Mouse (Mus musculus) CH12.LX (cell line): ENCODE measurements around the gene Pck1. TPM values are rescaled to one million over a fixed set of nuclear protein-coding genes. Genes with fewer than 3 reads are reported as not detected.

Experiments
- DNase-seq: peaks from one replicate; pipeline ENCODE4 v3.0.0-alpha.2; 2013; ENCODE audit errors: extremely low read depth
- H3K27ac ChIP-seq: 2 replicates; pipeline ENCODE4 v1.5.1; 2012; ENCODE audit warnings: low read depth, mild to moderate bottlenecking, control low read depth, moderate library complexity; ENCODE audit not compliant: insufficient read depth
- H3K27me3 ChIP-seq: replicated peaks from 2 replicates; pipeline ENCODE3; 2012; ENCODE audit warnings: inconsistent platforms
- H3K36me3 ChIP-seq, 2 experiments: replicated peaks in 1 of 2; 2 replicates each; pipeline versions ENCODE3 to v1.6.1; 2012; ENCODE audit warnings: inconsistent platforms in 1 of 2, low read length in 1 of 2, mild to moderate bottlenecking in 1 of 2, mixed read lengths in 1 of 2, moderate library complexity in 1 of 2; ENCODE audit not compliant: control insufficient read depth in 1 of 2, insufficient read depth in 1 of 2
- H3K4me1 ChIP-seq, 2 experiments: 2 replicates each; pipeline ENCODE4 v1.6.1; 2012; ENCODE audit warnings: inconsistent platforms in 1 of 2, moderate library complexity in 1 of 2; ENCODE audit not compliant: insufficient read depth in 2 of 2, control insufficient read depth in 1 of 2
- H3K4me2 ChIP-seq: 2 replicates; pipeline ENCODE4 v1.6.1; 2012; ENCODE audit warnings: low read depth, mild to moderate bottlenecking, control low read depth; ENCODE audit not compliant: poor library complexity, insufficient read depth, severe bottlenecking
- H3K4me3 ChIP-seq, 3 experiments: fragments of 150-350 bp in 1 of 3; sonication (generic) in 1 of 3; replicated peaks in 1 of 3; 2 replicates each; pipeline versions ENCODE3 to v1.5.1; 2011 to 2012; ENCODE audit warnings: low read depth in 2 of 3, low read length in 2 of 3, mild to moderate bottlenecking in 2 of 3, moderate library complexity in 2 of 3, control low read depth in 1 of 3, improper control_type of control experiment in 1 of 3, inconsistent platforms in 1 of 3, mixed read lengths in 1 of 3; ENCODE audit not compliant: poor library complexity in 1 of 3
- H3K79me2 ChIP-seq: replicated peaks from 2 replicates; pipeline ENCODE4 v1.6.1; 2012; ENCODE audit warnings: mild to moderate bottlenecking, moderate library complexity; ENCODE audit not compliant: control insufficient read depth, poor library complexity, insufficient read depth, severe bottlenecking; ENCODE audit errors: extremely low read depth
- H3K9ac ChIP-seq: 2 replicates; pipeline ENCODE4 v1.6.1; 2012; ENCODE audit warnings: low read depth, mild to moderate bottlenecking, control low read depth, moderate library complexity; ENCODE audit not compliant: insufficient read depth
- H3K9me3 ChIP-seq: replicated peaks from 2 replicates; pipeline ENCODE3; 2012; ENCODE audit warnings: low read length, inconsistent platforms, mixed read lengths
- BHLHE40 ChIP-seq: IDR thresholded peaks from 2 replicates; pipeline ENCODE4 v1.6.1; 2011; ENCODE audit warnings: mild to moderate bottlenecking, low read depth, low read length, improper control_type of control experiment
- CTCF ChIP-seq, 2 experiments: IDR thresholded peaks in 1 of 2; conservative IDR thresholded peaks in 1 of 2; 2 replicates each; pipeline ENCODE4 v1.5.1; 2011 to 2012; ENCODE audit warnings: low read depth in 2 of 2, low read length in 2 of 2, improper control_type of control experiment in 1 of 2, inconsistent platforms in 1 of 2, mild to moderate bottlenecking in 1 of 2, moderate library complexity in 1 of 2
- ELF1 ChIP-seq: IDR thresholded peaks from 2 replicates; pipeline ENCODE4 v1.6.1; 2014; ENCODE audit warnings: low read depth, mild to moderate bottlenecking, inconsistent platforms, low read length, improper control_type of control experiment
- EP300 ChIP-seq: IDR thresholded peaks from 2 replicates; pipeline ENCODE4 v1.6.1; 2011; ENCODE audit warnings: low read length, improper control_type of control experiment
- ETS1 ChIP-seq: conservative IDR thresholded peaks from 2 replicates; pipeline ENCODE4 v1.6.1; 2012; ENCODE audit warnings: low read depth, mild to moderate bottlenecking, inconsistent platforms, low read length, improper control_type of control experiment, moderate library complexity
- JUND ChIP-seq: conservative IDR thresholded peaks from 2 replicates; pipeline ENCODE4 v1.6.1; 2011; ENCODE audit warnings: low read depth, low read length, improper control_type of control experiment
- MAFK ChIP-seq: IDR thresholded peaks from 2 replicates; pipeline ENCODE4 v1.6.1; 2011; ENCODE audit warnings: low read length, improper control_type of control experiment; ENCODE audit not compliant: insufficient replicate concordance
- MAX ChIP-seq: IDR thresholded peaks from 2 replicates; pipeline ENCODE4 v1.6.1; 2011; ENCODE audit warnings: low read length, improper control_type of control experiment
- MEF2A ChIP-seq: IDR thresholded peaks from 2 replicates; pipeline ENCODE4 v1.6.1; 2014; ENCODE audit warnings: low read depth, mild to moderate bottlenecking, inconsistent platforms, low read length, improper control_type of control experiment, borderline replicate concordance
- NELFE ChIP-seq: IDR thresholded peaks from 2 replicates; pipeline ENCODE4 v1.6.1; 2011; ENCODE audit warnings: low read depth, low read length, improper control_type of control experiment
- PAX5 ChIP-seq: IDR thresholded peaks from 2 replicates; pipeline ENCODE4 v1.6.1; 2012; ENCODE audit warnings: low read length, inconsistent platforms, mixed read lengths
- TBP ChIP-seq: conservative IDR thresholded peaks from 2 replicates; pipeline ENCODE4 v1.6.1; 2011; ENCODE audit warnings: low read depth, low read length, improper control_type of control experiment
- UBTF ChIP-seq: IDR thresholded peaks from 2 replicates; pipeline ENCODE4 v1.6.1; 2012; ENCODE audit warnings: low read depth, mild to moderate bottlenecking, inconsistent platforms, low read length, improper control_type of control experiment, moderate library complexity
- USF2 ChIP-seq: conservative IDR thresholded peaks from 2 replicates; pipeline ENCODE4 v1.6.1; 2011; ENCODE audit warnings: low read depth, low read length, improper control_type of control experiment
- ZNF384 ChIP-seq: IDR thresholded peaks from 2 replicates; pipeline ENCODE4 v1.6.1; 2012; ENCODE audit warnings: low read depth, low read length, improper control_type of control experiment, inconsistent platforms
- dilution Hi-C: fragments of 300-500 bp; cut with MboI; formaldehyde crosslinking; loops from 2 replicates; pipeline ENCODE4 v1.14.3; 2020; ENCODE audit warnings: low sequenced_read_pairs; ENCODE audit not compliant: extremely low pct_unique_long_range_greater_than_20kb, extremely low pct_ligation_motif_present
- in situ Hi-C: fragments of 300-500 bp; cut with MboI; formaldehyde crosslinking; loops from 3 replicates; pipeline ENCODE4 v1.14.3; 2019; ENCODE audit warnings: low sequenced_read_pairs, low pct_ligation_motif_present, low pct_unique_long_range_greater_than_20kb, mixed read lengths
- polyA plus RNA-seq: library from polyadenylated mRNA; unstranded; fragments of >175 nt; gene quantifications from 2 replicates; pipeline ENCODE4 v1.2.1, GENCODE M21; 2012; ENCODE audit warnings: low read depth; ENCODE audit not compliant: insufficient read length
- total RNA-seq, 2 experiments: library from RNA; depleted of rRNA; stranded (reverse); fragments of 300-350 nt in 1 of 2; fragments of >200 nt in 1 of 2; gene quantifications; 2 replicates each; pipeline ENCODE4 v1.2.3; 2012 to 2014

Gene Pck1
- total and polyA plus RNA-seq, 3 experiments = 0.08 to 0.13 (median 0.11) TPM

DNA sequence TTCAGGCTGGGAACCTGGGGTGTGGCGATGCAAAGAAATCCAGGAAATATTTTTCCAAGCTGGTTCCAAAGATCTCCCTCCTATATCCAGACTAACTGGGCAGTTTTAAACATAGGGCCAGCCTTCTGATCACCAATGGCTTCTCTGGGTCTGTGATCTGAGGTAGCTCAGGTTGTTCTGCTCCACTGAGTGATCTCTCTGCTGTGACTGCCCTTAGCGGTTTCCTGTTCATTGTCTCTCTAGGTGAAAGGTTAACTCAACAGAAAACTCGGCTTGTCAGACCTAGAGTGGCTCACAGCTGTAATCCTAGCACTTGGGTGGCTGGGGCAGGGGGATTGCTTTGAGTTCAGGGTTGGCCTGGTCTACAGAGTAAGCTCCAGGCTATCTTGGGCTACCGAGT is 4.5 kb downstream of the Pck1 start:
- H3K9ac ChIP-seq = no peak overlapping the region
- in situ Hi-C loops (loop anchor here (25.0 kb wide), 1 partner anchor 145 kb away; the partner anchor contains the start of genes Rae1 and Rbm38), dilution Hi-C loops (no loop called here)
- peaks cover 17 to 44% of the 10 kb centered on the region in 2 experiments for H3K4me1 ChIP-seq
- no peaks in the 10 kb centered on the region for H3K36me3 ChIP-seq
- peaks cover 4% of the 10 kb centered on the region for H3K27me3 ChIP-seq
- peak; percentile 54 for DNase-seq
- peak overlapping the region; percentile 79; the same call in 1 of the 2 replicates for H3K27ac ChIP-seq
- TF ChIP-seq BHLHE40 (no peak), NELFE (no peak), MEF2A (no peak), USF2 (no peak), ETS1 (peak; percentile 28; the same call in 1 of the 2 replicates), UBTF (no peak), ELF1 (no peak), EP300 (0 out of 2 replicates have a peak, but pooled peaks have one; percentile 10), TBP (no peak), MAFK (no peak), PAX5 (no peak), MAX (no peak)
- TF ChIP-seq, all 38 proteins: peak for 2
- H3K9me3 ChIP-seq = no peaks in the 10 kb centered on the region
- H3K4me3 ChIP-seq = no peak overlapping the region
- peak overlapping the region; percentile 72 for H3K4me2 ChIP-seq
- no peaks in the 10 kb centered on the region for H3K79me2 ChIP-seq

- Histone ChIP-seq H3K27me3 (peaks cover 7% of the 10 kb centered on the region), H3K4me2 (peak overlapping the region; percentile 72), H3K9me3 (no peaks in the 10 kb centered on the region), H3K4me3 (peak overlapping the region in 1 of 3 experiments; percentile 33), H3K4me1 (peaks cover 17 to 44% of the 10 kb centered on the region in 2 experiments), H3K36me3 (no peaks in the 10 kb centered on the region), H3K9ac (no peak overlapping the region), H3K27ac (peak overlapping the region; percentile 79; the same call in 1 of the 2 replicates), H3K79me2 (no peaks in the 10 kb centered on the region)
- TF ChIP-seq ELF1 = no peak
- TF ChIP-seq JUND = no peak
- TF ChIP-seq ZNF384 = no peak
- no peak for TF ChIP-seq CTCF (conservative IDR thresholded peaks at IDR 0.05 in 1 of 2, IDR thresholded peaks at IDR 0.05 in 1 of 2; ENCODE audit: low read depth in 2 of 2, low read length in 2 of 2)
- TF ChIP-seq UBTF = no peak
- TF ChIP-seq PAX5 = no peak
- in situ Hi-C loops (loop anchor here (25.0 kb wide), 1 partner anchor 146 kb away; the partner anchor contains the start of genes Rae1 and Rbm38), dilution Hi-C loops (no loop called here)
- no peak for DNase-seq
Measured at GRCm38 (mm10) chr2:173157871-173158270, 5.0 kb downstream of the Pck1 start.
